Mouse (Mus musculus) heart, adult 2 months (tissue): ENCODE measurements around the gene Ctbp2.

ENCODE experiments used
- CTCF ChIP-seq: fragments of 200-600 bp; IDR thresholded peaks from 2 replicates; pipeline ENCODE4 v1.8.1; 2022; ENCODE audit warnings: antibody characterized with exemption, mild to moderate bottlenecking, moderate library complexity
- POLR2A ChIP-seq: fragments of 200-500 bp; IDR thresholded peaks from 2 replicates; pipeline ENCODE4 v1.6.1; 2011; ENCODE audit warnings: mild to moderate bottlenecking, low read depth, low read length, control low read depth; ENCODE audit not compliant: insufficient read depth

DNA sequence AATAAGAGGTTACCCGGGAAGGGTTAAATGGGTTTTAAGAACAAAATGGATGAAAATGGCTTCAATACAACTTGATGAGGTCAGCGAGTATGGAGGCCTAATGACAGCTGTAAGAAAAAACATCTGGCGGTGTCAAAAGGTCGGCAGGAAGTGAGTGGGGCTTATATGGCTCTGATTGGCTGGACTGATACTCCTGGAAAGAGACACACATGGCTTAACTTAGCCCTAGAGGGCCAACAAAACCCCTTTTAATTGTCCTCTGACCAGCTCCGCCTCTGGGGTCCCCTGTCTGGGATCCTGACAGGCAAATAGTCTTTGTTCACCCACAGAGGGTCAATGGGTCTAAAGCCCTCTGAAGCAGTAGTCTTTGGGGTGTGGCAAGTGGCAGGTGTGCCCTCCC lies 86.9 kb downstream of the Ctbp2 start:
- no peak for TF ChIP-seq CTCF
- TF ChIP-seq POLR2A: no peak
